Mouse (Mus musculus) thymus, adult 18-20 months (tissue): Measurements from ENCODE around the gene Kat14.
A peak's percentile ranks its signal among the peaks of the same experiment; 100 is the strongest.
"Not testable (repeated sequence)": the region's sequence is repeated elsewhere in the genome, so short reads cannot be mapped to it uniquely, and the experiment has no call there.

ENCODE experiments used
- DNase-seq, 2 experiments: peaks; one replicate each; pipeline ENCODE4 v3.0.0; 2022; ENCODE audit warnings: mixed read lengths in 2 of 2

Kat14 gene

GRCm38 (mm10) chr2:144368400-144369019 is at the start of gene Kat14, which contains the start of gene Pet117:
Gene Kat14 (plus strand): TSS chr2:144368983.
Gene Pet117 (plus strand): TSS chr2:144368996.
- DNase-seq: peak; percentile 88 to 93

GRCm38 (mm10) chr2:144324218-144324617 is 44.6 kb upstream of the Kat14 start:
- no peak for DNase-seq

GRCm38 (mm10) chr2:144329451-144329850 is 39.3 kb upstream of the Kat14 start:
- no peak for DNase-seq

GRCm38 (mm10) chr2:144329937-144330336 is 38.8 kb upstream of the Kat14 start:
- DNase-seq: no peak

GRCm38 (mm10) chr2:144330352-144330959 is 38.3 kb upstream of the Kat14 start:
- DNase-seq: no peak

- no peak for DNase-seq
Measured at GRCm38 (mm10) chr2:144330960-144331371, 37.8 kb upstream of the Kat14 start.

GRCm38 (mm10) chr2:144331401-144332302 is 37.1 kb upstream of the Kat14 start, which contains the start of gene Ovol2:
Gene Ovol2 (minus strand): TSS chr2:144332146.
- DNase-seq: no peak

GRCm38 (mm10) chr2:144332486-144332885 is 36.3 kb upstream of the Kat14 start:
- no peak for DNase-seq

GRCm38 (mm10) chr2:144333138-144333842 is 35.5 kb upstream of the Kat14 start:
- no peak for DNase-seq

GRCm38 (mm10) chr2:144337230-144337629 is 31.6 kb upstream of the Kat14 start:
- no peak for DNase-seq

GRCm38 (mm10) chr2:144337701-144338100 is 31.1 kb upstream of the Kat14 start:
- DNase-seq: no peak

- not testable (repeated sequence) for DNase-seq
Measured at GRCm38 (mm10) chr2:144338149-144338548, 30.6 kb upstream of the Kat14 start.

- DNase-seq: no peak
Measured at GRCm38 (mm10) chr2:144343158-144343557, 25.6 kb upstream of the Kat14 start.

- no peak for DNase-seq
Measured at GRCm38 (mm10) chr2:144348525-144348924, 20.3 kb upstream of the Kat14 start.

GRCm38 (mm10) chr2:144352843-144353242 is 15.9 kb upstream of the Kat14 start:
- no peak for DNase-seq

- peak; percentile 75 to 77 for DNase-seq
Measured at GRCm38 (mm10) chr2:144369020-144369421, 238 bp downstream of the Kat14 start.

- DNase-seq: no peak
Measured at GRCm38 (mm10) chr2:144369511-144369910, 728 bp downstream of the Kat14 start.

- DNase-seq: no peak
Measured at GRCm38 (mm10) chr2:144371566-144371965, 2.8 kb downstream of the Kat14 start.

GRCm38 (mm10) chr2:144373063-144373462 is 4.3 kb downstream of the Kat14 start:
- no peak for DNase-seq

GRCm38 (mm10) chr2:144375063-144375703 is 6.4 kb downstream of the Kat14 start:
- DNase-seq: no peak

GRCm38 (mm10) chr2:144381293-144381692 is 12.5 kb downstream of the Kat14 start:
- DNase-seq: no peak

GRCm38 (mm10) chr2:144381741-144382140 is 13.0 kb downstream of the Kat14 start:
- DNase-seq: no peak
